Mouse (Mus musculus) neural tube, embryonic 11.5 days (tissue): ENCODE measurements around the gene Mbd3. TPM values are rescaled to one million over a fixed set of nuclear protein-coding genes. Genes with fewer than 3 reads are reported as not detected.

Source experiments
- ATAC-seq: fragments of 200-750 bp; cut with Nextera tagmentation; 2 replicates; pipeline ENCODE4 v1.8.0; 2017; ENCODE audit warnings: moderate number of reproducible peaks, mild to moderate bottlenecking, moderate TSS enrichment, moderate library complexity; ENCODE audit not compliant: insufficient read depth, low FRiP score, low TSS enrichment
- DNase-seq: peaks from one replicate; pipeline ENCODE4 v3.0.0-alpha.2; 2015; ENCODE audit warnings: low spot score
- H3K27ac ChIP-seq: fragments of 300-500 bp; sonication (generic); 2 replicates; pipeline ENCODE4 v1.5.1; 2014; ENCODE audit warnings: low read depth, mild to moderate bottlenecking, low read length
- H3K27me3 ChIP-seq: fragments of 300-500 bp; sonication (generic); 2 replicates; pipeline ENCODE4 v1.6.1; 2014; ENCODE audit warnings: mild to moderate bottlenecking, low read length, mixed read lengths; ENCODE audit not compliant: control insufficient read depth, insufficient read depth
- H3K36me3 ChIP-seq: fragments of 300-500 bp; sonication (generic); 2 replicates; pipeline ENCODE4 v1.6.1; 2014; ENCODE audit warnings: mild to moderate bottlenecking, low read length, moderate library complexity, mixed read lengths; ENCODE audit not compliant: control insufficient read depth, insufficient read depth
- H3K4me1 ChIP-seq: fragments of 300-500 bp; sonication (generic); 2 replicates; pipeline ENCODE4 v1.6.1; 2014; ENCODE audit warnings: low read length, mixed read lengths; ENCODE audit not compliant: control insufficient read depth, insufficient read depth
- H3K4me2 ChIP-seq: fragments of 300-500 bp; sonication (generic); 2 replicates; pipeline ENCODE4 v1.6.1; 2014; ENCODE audit warnings: low read depth, mild to moderate bottlenecking, moderate library complexity
- H3K4me3 ChIP-seq: fragments of 300-500 bp; sonication (generic); 2 replicates; pipeline ENCODE4 v1.5.1; 2014; ENCODE audit warnings: low read depth, low read length
- H3K9ac ChIP-seq: fragments of 300-500 bp; sonication (generic); 2 replicates; pipeline ENCODE4 v1.6.1; 2014; ENCODE audit warnings: mild to moderate bottlenecking, low read length
- H3K9me3 ChIP-seq: fragments of 300-500 bp; sonication (generic); 2 replicates; pipeline ENCODE4 v1.6.1; 2016; ENCODE audit warnings: low read length; ENCODE audit not compliant: control insufficient read depth
- WGBS: fragments of 180-500 bp; shearing (Covaris S2); extraction: QIAGEN DNeasy Blood & Tissue Kit; methylation state at CpG from one replicate; pipeline ENCODE4 v1.1.7; 2014; 5-methylcytosine and 5-hydroxymethylcytosine counted together
- polyA plus RNA-seq: library from polyadenylated mRNA; unstranded; fragments of >200 nt; fragmentation: Nextera tagmentation; extraction: Ambion mirVana; gene quantifications from 2 replicates; pipeline ENCODE4 v1.2.1, GENCODE M21; 2014

Mbd3 gene
- polyA plus RNA-seq, 1 experiment from 2014 or later, result 271 TPM

- Histone ChIP-seq H3K4me3 (no peak overlapping the region), H3K36me3 (peaks cover 35% of the 10 kb centered on the region), H3K9me3 (no peaks in the 10 kb centered on the region), H3K4me1 (peaks cover 15% of the 10 kb centered on the region), H3K27ac (no peak overlapping the region), H3K4me2 (no peak overlapping the region), H3K27me3 (no peaks in the 10 kb centered on the region), H3K9ac (no peak overlapping the region)
- DNase-seq (no peak), ATAC-seq (no peak)
- 95% methylated on average over 35 of the region's 35 CpGs for WGBS
Measured at GRCm38 (mm10) chr10:80395025-80395627, 4.2 kb downstream of the Mbd3 start.

- peaks cover 14% of the 10 kb centered on the region for H3K4me1 ChIP-seq
- ATAC-seq (no peak), DNase-seq (no peak)
- no peak overlapping the region for H3K4me3 ChIP-seq
- H3K4me2 ChIP-seq, result no peak overlapping the region
- H3K9me3 ChIP-seq, result no peaks in the 10 kb centered on the region
- no peak overlapping the region for H3K9ac ChIP-seq
- no peak overlapping the region for H3K27ac ChIP-seq
- WGBS, result 95% methylated on average over 5 of the region's 5 CpGs
- H3K27me3 ChIP-seq, result no peaks in the 10 kb centered on the region
- H3K36me3 ChIP-seq, result peaks cover 35% of the 10 kb centered on the region
Measured at GRCm38 (mm10) chr10:80392687-80393086, 6.7 kb downstream of the Mbd3 start.

- 94% methylated on average over 9 of the region's 9 CpGs for WGBS
- DNase-seq (no peak), ATAC-seq (no peak)
- Histone ChIP-seq H3K9me3 (no peaks in the 10 kb centered on the region), H3K27me3 (no peaks in the 10 kb centered on the region), H3K9ac (no peak overlapping the region), H3K4me3 (no peak overlapping the region), H3K36me3 (peaks cover 33% of the 10 kb centered on the region), H3K4me2 (no peak overlapping the region), H3K4me1 (peaks cover 6% of the 10 kb centered on the region), H3K27ac (no peak overlapping the region)
Measured at GRCm38 (mm10) chr10:80390697-80391096, 8.7 kb downstream of the Mbd3 start.

- 74% methylated on average over 4 of the region's 4 CpGs for WGBS
- H3K27ac ChIP-seq, result no peak overlapping the region
Measured at GRCm38 (mm10) chr10:80389185-80389708, 10.1 kb downstream of the Mbd3 start.

GRCm38 (mm10) chr10:80388731-80389130, 10.6 kb downstream of the Mbd3 start:
- 8% methylated on average over 2 of the region's 2 CpGs for WGBS
- no peaks in the 10 kb centered on the region for H3K9me3 ChIP-seq
- DNase-seq (no peak), ATAC-seq (no peak)
- H3K9ac ChIP-seq, result no peak overlapping the region
- no peaks in the 10 kb centered on the region for H3K27me3 ChIP-seq
- H3K4me2 ChIP-seq, result no peak overlapping the region
- H3K27ac ChIP-seq, result no peak overlapping the region
- peaks cover 26% of the 10 kb centered on the region for H3K36me3 ChIP-seq
- H3K4me3 ChIP-seq, result peak overlapping the region; percentile 94; the same call in 1 of the 2 replicates
- H3K4me1 ChIP-seq, result peaks cover 18% of the 10 kb centered on the region

More at GRCm38 (mm10) chr10:80389185-80389708, 10.1 kb downstream of the Mbd3 start:
- ATAC-seq, result no peak
- Histone ChIP-seq H3K4me1 (peaks cover 14% of the 10 kb centered on the region), H3K4me2 (no peak overlapping the region), H3K27me3 (no peaks in the 10 kb centered on the region), H3K36me3 (peaks cover 31% of the 10 kb centered on the region), H3K9me3 (no peaks in the 10 kb centered on the region), H3K9ac (no peak overlapping the region), H3K4me3 (no peak overlapping the region)
- no peak for DNase-seq

- DNase-seq (peak; percentile 94), ATAC-seq (no peak; the same call in 1 of the 2 replicates)
- peaks cover 22% of the 10 kb centered on the region for H3K36me3 ChIP-seq
- H3K4me3 ChIP-seq, result peak within 1 kb of the TSS; percentile 94
- peaks cover 22% of the 10 kb centered on the region for H3K4me1 ChIP-seq
- under 1% methylated on average over 41 of the region's 61 CpGs for whole genome bisulfite sequencing
- H3K4me2 ChIP-seq, result peak within 1 kb of the TSS; percentile 81
- no peaks in the 10 kb centered on the region for H3K9me3 ChIP-seq
- H3K9ac ChIP-seq, result peak within 1 kb of the TSS; percentile 99
- peak within 1 kb of the TSS; percentile 93 for H3K27ac ChIP-seq
- H3K27me3 ChIP-seq, result no peaks in the 10 kb centered on the region
Measured at GRCm38 (mm10) chr10:80387522-80387959, 11.8 kb downstream of the Mbd3 start, which contains the start of gene Mex3d. Gene Mex3d, minus strand, starts transcription at chr10:80387659.

- Histone ChIP-seq H3K9me3 (no peaks in the 10 kb centered on the region), H3K4me2 (peak overlapping the region; percentile 81), H3K27ac (peak overlapping the region; percentile 93), H3K4me1 (peaks cover 22% of the 10 kb centered on the region), H3K9ac (peak overlapping the region; percentile 99), H3K27me3 (no peaks in the 10 kb centered on the region), H3K4me3 (peak overlapping the region; percentile 94), H3K36me3 (peaks cover 22% of the 10 kb centered on the region)
- under 1% methylated on average over 49 of the region's 94 CpGs for WGBS
- DNase-seq (no peak), ATAC-seq (no peak)
Measured at GRCm38 (mm10) chr10:80386735-80387471, 12.4 kb downstream of the Mbd3 start.

- WGBS, result under 1% methylated on average over 34 of the region's 34 CpGs
- DNase-seq, result peak; percentile 81
- H3K36me3 ChIP-seq, result peaks cover 28% of the 10 kb centered on the region
- peak overlapping the region; percentile 81 for H3K4me2 ChIP-seq
- H3K9me3 ChIP-seq, result no peaks in the 10 kb centered on the region
- no peaks in the 10 kb centered on the region for H3K27me3 ChIP-seq
- ATAC-seq, result peak; percentile 83
- peak overlapping the region; percentile 94 for H3K4me3 ChIP-seq
- peak overlapping the region; percentile 99 for H3K9ac ChIP-seq
- H3K27ac ChIP-seq, result peak overlapping the region; percentile 93
- peaks cover 25% of the 10 kb centered on the region for H3K4me1 ChIP-seq
Measured at GRCm38 (mm10) chr10:80385811-80386734, 13.3 kb downstream of the Mbd3 start.
